Mouse (Mus musculus): ENCODE data around the gene Xirp2. TPM values are rescaled to one million over a fixed set of nuclear protein-coding genes. Genes with fewer than 3 reads are reported as not detected.
"Not testable (repeated sequence)": the region's sequence is repeated elsewhere in the genome, so short reads cannot be mapped to it uniquely, and the experiment has no call there.

Xirp2 gene
- polyA plus RNA-seq (2021), result not detected

GRCm38 (mm10) chr2:67445780-67446179 is at the start of gene Xirp2:
Xirp2 (plus strand) TSS chr2:67446002.
- in situ Hi-C loops (cut with MboI; ENCODE audit: low pct_unique_long_range_greater_than_20kb), result no loop called here
- H3K27me3 ChIP-seq, result peaks cover 18% of the 10 kb centered on the region
- ChIA-PET POLR2A (no interaction called here), CTCF (interaction anchor here (2.0 kb wide), 1 partner anchor 32 kb away, joined by 4 read pairs; no protein-coding TSS in a partner anchor)
- no peak for TF ChIP-seq CTCF (IDR thresholded peaks at IDR 0.05)
- ATAC-seq (no peak), DNase-seq (ENCODE audit: low read depth, low spot score) (no peak)

GRCm38 (mm10) chr2:67413425-67413824 is 32.4 kb upstream of the Xirp2 start, which contains the start of gene Gm21830:
Gm21830 (plus strand) TSS chr2:67413725.
- POLR2A ChIA-PET; CTCF ChIA-PET; in situ Hi-C loops (cut with MboI; ENCODE audit: low pct_unique_long_range_greater_than_20kb); ATAC-seq; H3K27me3 ChIP-seq; DNase-seq (ENCODE audit: low read depth, low spot score): not testable (repeated sequence)

- DNase-seq (ENCODE audit: low read depth, low spot score) (no peak), ATAC-seq (no peak)
- ChIA-PET CTCF (no interaction called here), POLR2A (no interaction called here)
- no peak for TF ChIP-seq CTCF (IDR thresholded peaks at IDR 0.05)
- H3K27me3 ChIP-seq, result no peaks in the 10 kb centered on the region
- in situ Hi-C loops (cut with MboI; ENCODE audit: low pct_unique_long_range_greater_than_20kb), result no loop called here
Measured at GRCm38 (mm10) chr2:67420853-67421252, 24.9 kb upstream of the Xirp2 start.

- ATAC-seq (peak; percentile 91), DNase-seq (ENCODE audit: low read depth, low spot score) (peak; percentile 19)
- H3K27me3 ChIP-seq, result no peaks in the 10 kb centered on the region
- TF ChIP-seq CTCF (IDR thresholded peaks at IDR 0.05), result no peak
- CTCF ChIA-PET, result no interaction called here
- in situ Hi-C loops (cut with MboI; ENCODE audit: low pct_unique_long_range_greater_than_20kb), result no loop called here
- POLR2A ChIA-PET, result no interaction called here
Measured at GRCm38 (mm10) chr2:67422799-67423198, 23.0 kb upstream of the Xirp2 start.

GRCm38 (mm10) chr2:67433081-67433480 is 12.7 kb upstream of the Xirp2 start, which contains the start of gene Gm26727:
Gm26727 (minus strand) TSS chr2:67433181.
- ATAC-seq, result no peak
- H3K27me3 ChIP-seq, result peaks cover 4% of the 10 kb centered on the region
- no peak for TF ChIP-seq CTCF (IDR thresholded peaks at IDR 0.05)
- in situ Hi-C loops (cut with MboI; ENCODE audit: low pct_unique_long_range_greater_than_20kb), result no loop called here
- ChIA-PET POLR2A (no interaction called here), CTCF (interaction anchor here (2.5 kb wide), 1 partner anchor 14 kb away, joined by 7 read pairs; no protein-coding TSS in a partner anchor)
- no peak for DNase-seq (ENCODE audit: low read depth, low spot score)

GRCm38 (mm10) chr2:67438309-67438708 is 7.5 kb upstream of the Xirp2 start:
- peaks cover 13% of the 10 kb centered on the region for H3K27me3 ChIP-seq
- POLR2A ChIA-PET, result no interaction called here
- no peak for DNase-seq (ENCODE audit: low read depth, low spot score)
- no peak for ATAC-seq
- CTCF ChIA-PET, result no interaction called here
- in situ Hi-C loops (cut with MboI; ENCODE audit: low pct_unique_long_range_greater_than_20kb), result no loop called here
- TF ChIP-seq CTCF (IDR thresholded peaks at IDR 0.05), result no peak

GRCm38 (mm10) chr2:67446772-67447171 is 970 bp downstream of the Xirp2 start:
- in situ Hi-C loops (cut with MboI; ENCODE audit: low pct_unique_long_range_greater_than_20kb), result no loop called here
- ATAC-seq (no peak), DNase-seq (ENCODE audit: low read depth, low spot score) (no peak)
- peaks cover 19% of the 10 kb centered on the region for H3K27me3 ChIP-seq
- POLR2A ChIA-PET, result no interaction called here
- CTCF ChIA-PET, result interaction anchor here (1.8 kb wide), 1 partner anchor 14 kb away, joined by 7 read pairs; the partner anchor contains the start of gene Gm26727
- TF ChIP-seq CTCF (IDR thresholded peaks at IDR 0.05), result no peak

- DNase-seq (ENCODE audit: low read depth, low spot score) (no peak), ATAC-seq (no peak)
- peaks cover 24% of the 10 kb centered on the region for H3K27me3 ChIP-seq
- CTCF ChIA-PET, result interaction anchor here (1.8 kb wide), 1 partner anchor 15 kb away, joined by 7 read pairs; the partner anchor contains the start of gene Gm26727
- POLR2A ChIA-PET, result no interaction called here
- in situ Hi-C loops (cut with MboI; ENCODE audit: low pct_unique_long_range_greater_than_20kb), result no loop called here
- TF ChIP-seq CTCF (IDR thresholded peaks at IDR 0.05), result no peak
Measured at GRCm38 (mm10) chr2:67447206-67447605, 1.4 kb downstream of the Xirp2 start.

GRCm38 (mm10) chr2:67460857-67461256 is 15.1 kb downstream of the Xirp2 start:
- in situ Hi-C loops (cut with MboI; ENCODE audit: low pct_unique_long_range_greater_than_20kb), result no loop called here
- DNase-seq (ENCODE audit: low read depth, low spot score) (no peak), ATAC-seq (no peak)
- POLR2A ChIA-PET, result no interaction called here
- TF ChIP-seq CTCF (IDR thresholded peaks at IDR 0.05), result no peak
- CTCF ChIA-PET, result no interaction called here
- peaks cover 30% of the 10 kb centered on the region for H3K27me3 ChIP-seq

GRCm38 (mm10) chr2:67467036-67467435 is 21.2 kb downstream of the Xirp2 start:
- H3K27me3 ChIP-seq, result peaks cover 33% of the 10 kb centered on the region
- CTCF ChIA-PET, result no interaction called here
- in situ Hi-C loops (cut with MboI; ENCODE audit: low pct_unique_long_range_greater_than_20kb), result no loop called here
- POLR2A ChIA-PET, result no interaction called here
- TF ChIP-seq CTCF (IDR thresholded peaks at IDR 0.05), result no peak
- no peak for DNase-seq (ENCODE audit: low read depth, low spot score)
- ATAC-seq, result no peak

GRCm38 (mm10) chr2:67470030-67470429 is 24.2 kb downstream of the Xirp2 start:
- ATAC-seq; POLR2A ChIA-PET; CTCF ChIA-PET; DNase-seq (ENCODE audit: low read depth, low spot score); in situ Hi-C loops (cut with MboI; ENCODE audit: low pct_unique_long_range_greater_than_20kb): not testable (repeated sequence)
- H3K27me3 ChIP-seq, result peaks cover 25% of the 10 kb centered on the region

- peak; percentile 4 for DNase-seq (ENCODE audit: low read depth, low spot score)
- in situ Hi-C loops (cut with MboI; ENCODE audit: low pct_unique_long_range_greater_than_20kb), result loop anchor here (5.0 kb wide), 1 partner anchor 510 kb away; no protein-coding TSS in a partner anchor
- ChIA-PET POLR2A (no interaction called here), CTCF (interaction anchor here (1.1 to 2.4 kb wide), 3 partner anchors 9 to 515 kb away, joined by 4 to 10 read pairs (median 5); partner anchors contain the start of gene Xirp2)
- H3K27me3 ChIP-seq, result peaks cover 44% of the 10 kb centered on the region
- TF ChIP-seq CTCF (IDR thresholded peaks at IDR 0.05), result peak; percentile 61
- peak; percentile 60 for ATAC-seq
Measured at GRCm38 (mm10) chr2:67477753-67478152, 32.0 kb downstream of the Xirp2 start.

Data from Patski (cell line).